Mouse (Mus musculus): ENCODE measurements around the gene Dhps. TPM values are rescaled to one million over a fixed set of nuclear protein-coding genes. Genes with fewer than 3 reads are reported as not detected.

The Dhps gene
- total and polyA plus RNA-seq, 2 experiments from 2014 or later, result 25.9 to 45.0 TPM

DNA sequence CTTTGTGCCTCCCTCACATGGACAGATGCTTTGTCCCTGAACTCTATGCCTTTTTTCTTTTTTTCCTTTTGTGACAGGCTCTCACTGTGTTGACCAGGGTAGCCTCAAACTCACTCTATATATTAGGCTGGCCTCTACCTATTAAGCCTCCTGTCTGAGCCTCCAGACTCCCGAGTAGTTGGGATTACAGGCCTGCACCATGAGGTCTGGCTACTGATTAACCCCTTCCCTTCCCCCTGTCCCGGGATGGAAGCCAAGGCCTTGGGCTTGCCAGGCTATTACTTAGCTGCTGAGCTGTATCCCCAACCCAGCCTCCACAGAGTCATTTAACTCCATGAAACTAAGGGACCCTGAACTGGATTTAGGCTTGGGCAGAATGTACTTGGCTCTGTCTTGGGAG, 6.3 kb upstream of the Dhps start:
- 34% methylated on average over 2 of the region's 2 CpGs for WGBS
- H3K9ac ChIP-seq (replicated peaks; ENCODE audit: low read depth, low read length), result no peak overlapping the region
- H3K27ac ChIP-seq (ENCODE audit: low read depth), result no peak overlapping the region
- no peak overlapping the region for H3K4me2 ChIP-seq (ENCODE audit: low read depth, low read length)
- no peak overlapping the region for H3K4me3 ChIP-seq (ENCODE audit: low read depth, low read length)
- no peaks in the 10 kb centered on the region for H3K4me1 ChIP-seq (ENCODE audit: control insufficient read depth, insufficient read depth)
- no peak for ATAC-seq (ENCODE audit: insufficient read depth, low read depth)
- no peak for DNase-seq (ENCODE audit: low spot score)
- H3K9me3 ChIP-seq (replicated peaks; ENCODE audit: control insufficient read depth, low read length), result no peaks in the 10 kb centered on the region
- H3K36me3 ChIP-seq (replicated peaks; ENCODE audit: control insufficient read depth, insufficient read depth, low read length), result no peaks in the 10 kb centered on the region
- H3K27me3 ChIP-seq (ENCODE audit: control insufficient read depth, insufficient read depth, low read length), result no peaks in the 10 kb centered on the region
- TF ChIP-seq EP300 (IDR thresholded peaks at IDR 0.05; ENCODE audit: low read depth) (no peak), CTCF (IDR thresholded peaks at IDR 0.05; ENCODE audit: low read depth) (no peak)

DNA sequence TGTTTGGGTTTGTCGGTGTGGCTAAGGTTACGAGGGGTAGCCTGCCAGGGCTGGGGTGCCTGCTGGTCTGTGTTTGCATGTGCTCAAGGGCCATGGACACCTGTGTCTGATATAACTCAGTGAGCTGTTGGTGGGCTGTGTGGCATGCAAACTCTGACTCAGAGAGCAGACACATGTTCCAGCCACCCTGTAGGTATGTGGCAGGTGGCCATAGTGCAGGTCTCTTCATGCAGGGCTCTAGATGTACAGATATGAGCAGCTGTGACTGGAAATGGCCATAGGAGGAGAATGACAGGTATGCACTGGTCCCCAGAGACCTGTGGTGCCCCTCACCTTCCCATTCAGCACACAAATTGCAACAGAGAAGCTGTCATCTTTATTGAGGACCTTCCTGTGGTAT, 4.4 kb upstream of the Dhps start:
- WGBS, result 91% methylated on average over 2 of the region's 2 CpGs
- Histone ChIP-seq H3K9ac (replicated peaks; ENCODE audit: low read depth, low read length) (no peak overlapping the region), H3K9me3 (replicated peaks; ENCODE audit: control insufficient read depth, low read length) (no peaks in the 10 kb centered on the region), H3K4me1 (ENCODE audit: control insufficient read depth, insufficient read depth) (peaks cover 6% of the 10 kb centered on the region; the same call in 1 of the 2 replicates), H3K27me3 (ENCODE audit: control insufficient read depth, insufficient read depth, low read length) (no peaks in the 10 kb centered on the region), H3K4me2 (ENCODE audit: low read depth, low read length) (no peak overlapping the region), H3K4me3 (ENCODE audit: low read depth, low read length) (no peak overlapping the region), H3K36me3 (replicated peaks; ENCODE audit: control insufficient read depth, insufficient read depth, low read length) (no peaks in the 10 kb centered on the region), H3K27ac (ENCODE audit: low read depth) (no peak overlapping the region)
- DNase-seq (ENCODE audit: low spot score) (no peak), ATAC-seq (ENCODE audit: insufficient read depth, low read depth) (no peak)
- TF ChIP-seq EP300 (IDR thresholded peaks at IDR 0.05; ENCODE audit: low read depth) (no peak), CTCF (IDR thresholded peaks at IDR 0.05; ENCODE audit: low read depth) (no peak)

DNA sequence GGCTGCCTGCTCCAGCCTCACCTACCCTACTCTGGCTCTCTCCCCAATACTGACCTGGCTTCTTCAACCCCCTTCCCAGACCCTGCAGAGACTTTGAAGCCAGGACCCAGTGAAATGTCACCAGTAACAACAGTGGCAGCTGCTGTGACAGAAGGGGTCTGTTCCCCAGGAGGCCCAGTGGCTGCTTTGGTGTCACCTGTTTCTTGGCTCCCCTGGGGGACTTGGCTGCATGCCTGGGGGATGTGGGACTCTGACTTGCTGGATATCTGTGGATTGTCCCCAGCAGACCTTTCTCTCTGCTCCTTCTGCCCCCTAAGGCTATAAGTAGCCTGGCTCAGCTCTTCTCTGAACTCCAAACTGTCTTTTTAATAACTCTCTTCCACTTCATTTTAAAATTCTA, 3.6 kb upstream of the Dhps start, which contains the start of gene Gm5741:
TSS of gene Gm5741 (minus strand) at position 1 of the 400 bp plus-strand sequence.
- DNase-seq (ENCODE audit: low spot score) (no peak), ATAC-seq (ENCODE audit: insufficient read depth, low read depth) (no peak)
- TF ChIP-seq CTCF (IDR thresholded peaks at IDR 0.05; ENCODE audit: low read depth) (no peak), EP300 (IDR thresholded peaks at IDR 0.05; ENCODE audit: low read depth) (no peak)

DNA sequence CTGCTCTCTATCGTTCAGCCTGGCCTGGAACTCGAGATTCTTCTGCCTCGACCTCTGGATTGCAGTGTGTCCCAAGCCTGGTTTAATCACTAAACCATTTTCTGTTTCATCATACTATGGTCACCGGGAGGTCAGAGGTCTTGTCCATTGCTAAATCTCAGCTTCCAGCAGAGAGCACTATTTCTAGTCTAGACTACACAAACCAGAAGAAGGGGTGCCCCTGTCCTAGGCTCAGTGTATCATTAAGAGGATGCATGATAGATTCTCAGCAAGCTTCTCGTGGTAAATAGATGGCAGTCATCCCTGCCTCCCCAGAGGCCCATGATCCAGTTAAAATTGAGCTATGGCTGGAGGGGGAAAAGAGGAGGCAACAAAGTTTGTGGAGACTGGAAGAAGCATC, 516 bp upstream of the Dhps start:
- Histone ChIP-seq H3K9me3 (replicated peaks; ENCODE audit: control insufficient read depth, low read length) (no peaks in the 10 kb centered on the region), H3K9ac (replicated peaks; ENCODE audit: low read depth, low read length) (no peak overlapping the region), H3K4me3 (ENCODE audit: low read depth, low read length) (peak overlapping the region; percentile 83), H3K4me1 (ENCODE audit: control insufficient read depth, insufficient read depth) (peaks cover 6% of the 10 kb centered on the region; the same call in 1 of the 2 replicates), H3K4me2 (ENCODE audit: low read depth, low read length) (peak overlapping the region; percentile 67), H3K27me3 (ENCODE audit: control insufficient read depth, insufficient read depth, low read length) (no peaks in the 10 kb centered on the region), H3K36me3 (replicated peaks; ENCODE audit: control insufficient read depth, insufficient read depth, low read length) (peaks cover 26% of the 10 kb centered on the region), H3K27ac (ENCODE audit: low read depth) (peak overlapping the region; percentile 92)
- DNase-seq (ENCODE audit: low spot score) (no peak), ATAC-seq (ENCODE audit: insufficient read depth, low read depth) (no peak)
- TF ChIP-seq EP300 (IDR thresholded peaks at IDR 0.05; ENCODE audit: low read depth), result no peak
- no peak for TF ChIP-seq CTCF (IDR thresholded peaks at IDR 0.05; ENCODE audit: low read depth)
- WGBS, result 87% methylated on average over 5 of the region's 5 CpGs

More for the DNA sequence above, 3.6 kb upstream of the Dhps start, which contains the start of gene Gm5741:
- Histone ChIP-seq H3K4me1 (ENCODE audit: control insufficient read depth, insufficient read depth) (peaks cover 6% of the 10 kb centered on the region; the same call in 1 of the 2 replicates), H3K36me3 (replicated peaks; ENCODE audit: control insufficient read depth, insufficient read depth, low read length) (no peaks in the 10 kb centered on the region), H3K4me3 (ENCODE audit: low read depth, low read length) (no peak within 1 kb of the TSS), H3K9ac (replicated peaks; ENCODE audit: low read depth, low read length) (no peak within 1 kb of the TSS), H3K9me3 (replicated peaks; ENCODE audit: control insufficient read depth, low read length) (no peaks in the 10 kb centered on the region), H3K4me2 (ENCODE audit: low read depth, low read length) (no peak within 1 kb of the TSS), H3K27ac (ENCODE audit: low read depth) (no peak within 1 kb of the TSS), H3K27me3 (ENCODE audit: control insufficient read depth, insufficient read depth, low read length) (no peaks in the 10 kb centered on the region)

DNA sequence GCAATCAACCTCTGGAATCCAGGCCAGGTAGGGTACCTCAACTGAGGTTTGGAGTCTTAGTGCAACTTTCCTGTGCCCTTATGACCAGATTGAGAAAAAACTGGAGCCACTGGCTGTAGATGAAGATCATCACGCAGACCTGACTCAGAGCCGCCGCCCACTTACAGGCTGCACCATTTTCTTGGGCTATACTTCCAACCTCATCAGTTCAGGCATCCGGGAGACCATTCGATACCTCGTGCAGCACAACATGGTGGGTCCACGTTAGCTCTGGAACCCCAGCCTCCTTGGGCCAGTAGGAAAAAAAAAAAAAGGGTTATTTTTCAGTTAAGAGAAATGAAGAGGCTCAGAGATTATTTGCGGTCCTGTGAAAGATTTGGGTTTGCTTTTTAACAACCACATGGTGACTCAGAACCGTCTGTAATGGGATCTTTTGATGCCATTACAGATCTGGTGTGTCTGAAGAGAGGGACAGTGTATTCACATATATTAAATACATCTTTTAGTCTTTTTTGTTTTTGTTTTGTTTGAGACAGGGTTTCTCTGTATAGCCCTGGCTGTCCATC, 890 bp downstream of the Dhps start:
- peak overlapping the region; percentile 67 for H3K4me2 ChIP-seq (ENCODE audit: low read depth, low read length)
- 32% methylated on average over 9 of the region's 9 CpGs for WGBS
- H3K36me3 ChIP-seq (replicated peaks; ENCODE audit: control insufficient read depth, insufficient read depth, low read length), result peaks cover 34% of the 10 kb centered on the region
- H3K9ac ChIP-seq (replicated peaks; ENCODE audit: low read depth, low read length), result peak overlapping the region; percentile 84
- H3K4me1 ChIP-seq (ENCODE audit: control insufficient read depth, insufficient read depth), result peaks cover 6% of the 10 kb centered on the region; the same call in 1 of the 2 replicates
- ATAC-seq (ENCODE audit: insufficient read depth, low read depth), result no peak
- TF ChIP-seq EP300 (IDR thresholded peaks at IDR 0.05; ENCODE audit: low read depth) (no peak), CTCF (IDR thresholded peaks at IDR 0.05; ENCODE audit: low read depth) (no peak)
- H3K9me3 ChIP-seq (replicated peaks; ENCODE audit: control insufficient read depth, low read length), result no peaks in the 10 kb centered on the region
- H3K4me3 ChIP-seq (ENCODE audit: low read depth, low read length), result peak overlapping the region; percentile 83
- no peaks in the 10 kb centered on the region for H3K27me3 ChIP-seq (ENCODE audit: control insufficient read depth, insufficient read depth, low read length)
- DNase-seq (ENCODE audit: low spot score), result no peak
- peak overlapping the region; percentile 92; the same call in 1 of the 2 replicates for H3K27ac ChIP-seq (ENCODE audit: low read depth)
